Mouse (Mus musculus) erythroblast, embryonic 14.5 days (primary cell): ENCODE results near the gene Ankrd23.

ENCODE experiments used
- GATA1 ChIP-seq: IDR thresholded peaks from 2 replicates; pipeline ENCODE4 v1.6.1; 2012; ENCODE audit warnings: low read length, inconsistent platforms, mixed read lengths
- TAL1 ChIP-seq: IDR thresholded peaks from 3 replicates; pipeline ENCODE4 v1.6.1; 2012; ENCODE audit warnings: low read length, inconsistent platforms, mixed read lengths

DNA sequence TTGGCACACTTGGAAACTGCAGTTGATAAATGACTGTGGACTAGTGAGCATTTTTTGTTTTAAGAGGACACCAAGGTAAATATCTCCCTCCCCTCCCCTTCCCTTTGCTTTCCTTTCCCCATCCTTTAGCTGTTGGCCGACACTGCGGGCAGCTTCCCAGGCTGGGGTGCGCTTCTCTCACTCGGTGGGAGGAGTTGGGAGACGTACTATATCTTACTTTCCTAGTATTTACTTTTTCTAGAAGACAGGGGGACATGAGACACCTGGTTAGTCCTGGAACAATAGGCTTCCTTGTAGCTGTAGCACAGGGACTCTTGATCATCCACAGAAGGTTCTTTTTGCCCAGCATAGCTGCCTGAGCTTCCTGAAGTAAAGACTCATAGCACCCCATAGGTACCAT is 12.6 kb downstream of the Ankrd23 start:
- no peak for TF ChIP-seq GATA1
- TF ChIP-seq TAL1, result no peak
